Mouse (Mus musculus) cerebellum, postnatal 25 days (tissue): ENCODE measurements around the gene Gm2564.
"Not testable (repeated sequence)": the region's sequence is repeated elsewhere in the genome, so short reads cannot be mapped to it uniquely, and the experiment has no call there.

Experiments
- DNase-seq, 2 experiments: peaks; one replicate each; pipeline ENCODE4 v3.0.0; 2021; ENCODE audit warnings: mixed read lengths in 2 of 2

Gm2564 gene

DNA sequence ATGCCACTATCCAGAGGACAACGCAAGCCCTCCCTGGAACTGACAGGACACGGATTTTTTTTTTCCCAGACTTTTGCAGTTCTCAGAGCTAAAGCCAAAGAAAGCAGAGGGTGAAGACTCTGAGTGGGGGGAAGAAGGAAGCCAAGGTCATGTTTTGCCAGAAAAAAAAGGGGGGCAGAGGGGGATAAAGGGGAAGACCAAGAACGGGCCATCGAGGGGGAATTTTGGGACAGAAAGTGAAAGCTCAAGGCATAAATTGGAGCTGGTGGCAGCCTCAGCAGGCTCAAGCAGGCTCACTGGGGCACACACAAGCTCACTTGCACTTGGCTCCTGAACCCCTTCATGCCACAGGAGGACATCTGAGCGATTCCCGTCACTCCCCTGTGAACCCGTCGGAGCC is at the start of gene Gm2564:
Gene Gm2564, plus strand, starts transcription at position 301 of the 400 bp plus-strand sequence.
- not testable (repeated sequence) for DNase-seq

DNA sequence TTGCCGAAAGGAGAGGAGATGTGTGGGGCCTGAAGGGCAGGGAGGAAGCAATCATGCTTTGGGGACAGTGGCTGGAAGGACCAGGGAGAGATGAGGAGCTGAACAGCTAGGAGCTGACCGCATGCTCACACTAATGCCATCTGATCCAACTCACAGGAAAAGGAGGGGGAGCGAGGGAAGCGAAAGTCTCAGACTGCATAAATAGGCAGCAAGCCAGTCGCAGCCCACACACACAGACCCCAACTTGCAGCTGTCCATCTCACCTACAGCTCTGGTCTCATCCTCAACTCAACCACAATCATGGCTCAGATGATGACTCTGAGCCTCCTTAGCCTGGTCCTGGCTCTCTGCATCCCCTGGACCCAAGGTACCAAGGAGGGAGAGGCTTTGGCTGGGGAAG is 17.6 kb upstream of the Gm2564 start, which contains the start of gene Gm10591:
Gene Gm10591, plus strand, starts transcription at position 301 of the 400 bp plus-strand sequence.
- DNase-seq: not testable (repeated sequence)

DNA sequence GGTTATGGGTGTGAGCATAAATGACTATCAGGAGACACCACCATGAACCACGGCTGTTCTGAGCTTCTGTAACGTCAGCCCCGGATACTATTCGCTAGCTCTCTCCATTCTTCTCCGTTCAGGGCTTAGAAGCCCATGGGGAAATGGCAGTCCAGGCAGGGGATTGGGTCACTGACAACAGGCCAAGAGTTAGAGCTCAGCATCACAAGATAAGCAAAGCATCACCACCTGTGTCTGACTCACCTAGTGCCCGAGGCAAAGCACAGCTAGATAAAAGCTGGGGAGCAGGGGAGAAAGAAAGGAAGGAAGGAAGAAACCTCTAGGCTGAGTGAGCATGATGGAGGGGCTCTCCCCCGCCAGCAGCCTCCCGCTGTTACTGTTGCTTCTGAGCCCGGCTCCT is 25.4 kb downstream of the Gm2564 start, which contains the start of gene Ccl27b:
Gene Ccl27b, plus strand, starts transcription at position 301 of the 400 bp plus-strand sequence.
- DNase-seq: not testable (repeated sequence)

DNA sequence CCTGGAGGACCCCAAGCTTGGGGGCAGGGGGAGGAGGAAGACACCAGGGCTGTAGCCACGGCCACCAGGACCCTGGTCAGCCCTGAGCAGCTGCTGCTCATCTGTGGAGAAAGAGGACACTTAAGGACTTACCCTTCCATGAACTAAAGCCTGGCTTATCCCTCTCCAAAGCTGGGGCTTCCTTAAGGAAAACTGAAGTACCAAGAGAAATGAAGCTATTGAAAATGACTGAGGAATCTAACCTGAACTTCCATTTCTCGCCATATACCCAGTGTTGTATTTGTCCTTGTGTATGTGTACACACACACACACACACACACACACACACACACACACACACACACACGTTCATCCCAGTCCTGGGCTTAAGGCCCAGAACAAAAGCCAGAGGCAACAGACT is 32.3 kb downstream of the Gm2564 start, which contains the start of gene Il11ra2:
Gene Il11ra2, minus strand, starts transcription at position 101 of the 400 bp plus-strand sequence.
- not testable (repeated sequence) for DNase-seq

DNA sequence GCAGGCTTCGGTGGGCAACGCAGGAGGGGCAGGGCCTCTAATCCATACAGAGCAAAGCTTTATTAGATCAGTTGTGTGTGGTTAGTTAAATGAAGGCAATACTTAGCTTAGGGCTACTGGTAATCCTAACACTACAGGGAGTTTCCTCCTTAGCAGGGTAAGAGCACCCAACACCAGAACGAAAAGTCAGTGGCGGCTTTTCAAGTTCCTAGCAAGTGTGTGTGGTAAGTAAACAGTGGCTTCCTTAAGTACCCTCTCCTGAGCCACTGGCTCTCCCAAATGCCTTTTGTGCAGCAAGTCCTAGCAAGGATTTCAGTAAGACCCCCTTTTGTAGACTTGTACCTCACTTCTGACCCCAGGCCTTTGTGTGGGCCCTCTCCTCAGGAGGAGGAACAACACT is 45.9 kb downstream of the Gm2564 start:
- DNase-seq: not testable (repeated sequence)

DNA sequence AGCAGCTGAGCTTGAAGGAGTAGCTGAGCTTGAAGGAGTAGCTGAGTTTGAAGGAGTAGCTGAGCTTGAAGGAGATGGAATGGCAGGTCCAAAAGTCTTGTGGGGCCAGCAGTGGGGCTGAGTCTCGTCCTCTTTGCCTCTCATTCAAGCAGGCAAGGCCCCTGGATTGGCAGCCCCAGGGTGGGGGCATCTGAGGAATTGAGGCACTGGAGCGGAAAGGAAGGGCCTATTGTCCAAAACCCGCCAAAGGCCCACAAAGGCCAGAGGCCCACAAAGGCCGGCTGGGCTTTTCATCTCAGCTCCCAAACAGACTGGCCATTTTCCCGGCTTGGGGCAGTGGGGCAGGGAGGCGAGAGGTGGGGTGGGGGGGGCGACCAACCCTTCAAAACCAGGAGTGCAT is 49.8 kb downstream of the Gm2564 start:
- not testable (repeated sequence) for DNase-seq

DNA sequence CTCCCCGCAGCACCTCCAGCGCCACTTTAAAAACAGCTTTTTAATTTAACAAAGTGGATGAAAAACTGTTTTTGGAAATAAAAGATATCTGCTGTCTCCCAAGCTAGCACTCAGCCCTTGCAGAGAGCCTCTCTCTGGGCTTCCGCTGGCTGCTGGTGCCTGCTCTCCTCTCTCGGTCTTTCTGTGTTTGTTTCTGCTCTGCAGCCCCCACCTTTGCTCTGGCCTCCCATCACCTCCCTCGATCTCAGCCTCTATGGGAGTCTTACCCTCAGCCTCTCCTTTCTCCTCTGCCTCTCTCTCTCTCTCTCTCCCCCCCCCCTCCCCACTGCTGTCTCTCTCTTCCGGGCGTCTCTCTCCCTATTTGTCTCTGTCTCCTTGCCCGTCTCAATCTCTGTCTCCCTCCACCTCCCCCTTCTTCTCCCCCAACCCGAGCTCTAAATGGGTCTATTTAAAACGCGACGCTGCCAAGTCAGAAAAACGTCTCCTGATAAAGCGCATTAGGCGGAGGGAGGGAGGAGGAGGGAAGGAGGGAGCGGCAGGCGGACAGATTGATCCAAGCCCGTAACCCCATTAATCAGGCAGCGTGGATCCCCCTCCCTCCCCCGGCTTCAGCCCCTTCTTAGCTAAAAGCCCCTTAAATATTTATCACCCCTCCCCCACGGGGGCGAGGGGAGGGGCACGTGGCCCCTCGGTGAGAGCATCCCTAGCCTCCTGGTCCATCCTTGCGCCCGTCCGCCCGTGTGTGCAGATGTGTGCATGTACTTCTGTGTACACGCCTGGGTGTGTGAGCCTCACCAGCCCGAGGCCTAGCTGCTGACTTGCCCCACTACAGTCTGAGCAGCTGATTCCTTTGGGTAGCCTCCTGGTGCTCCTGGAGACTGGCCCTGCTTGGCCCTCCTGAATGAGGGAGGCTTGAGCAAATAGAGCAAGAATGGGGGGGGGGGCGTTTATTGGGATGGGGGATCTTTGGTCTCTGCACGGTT is 51.1 kb downstream of the Gm2564 start:
- DNase-seq: not testable (repeated sequence)
